Mouse (Mus musculus): ENCODE results near the gene Pitpnm3. TPM values are rescaled to one million over a fixed set of nuclear protein-coding genes. Genes with fewer than 3 reads are reported as not detected.

The Pitpnm3 gene
- polyA plus RNA-seq, 1 experiment from 2014 or later = 0.18 TPM

- ATAC-seq (replicated peaks; ENCODE audit: extremely low read depth, insufficient read depth, low FRiP score) = no peak
- H3K27me3 ChIP-seq (ENCODE audit: control insufficient read depth, insufficient read depth, low read length) = 0 out of 2 replicates have a peak, but pooled peaks cover 4% of the 10 kb centered on the region
- H3K9ac ChIP-seq (ENCODE audit: low read length) = no peak overlapping the region
- H3K4me2 ChIP-seq (ENCODE audit: low read depth, low read length) = no peak overlapping the region
- H3K27ac ChIP-seq (ENCODE audit: low read length) = no peak overlapping the region
- no peaks in the 10 kb centered on the region for H3K9me3 ChIP-seq (replicated peaks; ENCODE audit: control insufficient read depth, low read length)
- H3K36me3 ChIP-seq (ENCODE audit: control insufficient read depth, insufficient read depth) = no peaks in the 10 kb centered on the region
- no peaks in the 10 kb centered on the region; the same call in 1 of the 2 replicates for H3K4me1 ChIP-seq (ENCODE audit: control insufficient read depth, insufficient read depth, low read length)
- no peak overlapping the region for H3K4me3 ChIP-seq (ENCODE audit: low read length)
- WGBS = 8% methylated on average over 2 of the region's 2 CpGs
Observed at GRCm38 (mm10) chr11:72145182-72145876, 9.8 kb upstream of the Pitpnm3 start.

DNA sequence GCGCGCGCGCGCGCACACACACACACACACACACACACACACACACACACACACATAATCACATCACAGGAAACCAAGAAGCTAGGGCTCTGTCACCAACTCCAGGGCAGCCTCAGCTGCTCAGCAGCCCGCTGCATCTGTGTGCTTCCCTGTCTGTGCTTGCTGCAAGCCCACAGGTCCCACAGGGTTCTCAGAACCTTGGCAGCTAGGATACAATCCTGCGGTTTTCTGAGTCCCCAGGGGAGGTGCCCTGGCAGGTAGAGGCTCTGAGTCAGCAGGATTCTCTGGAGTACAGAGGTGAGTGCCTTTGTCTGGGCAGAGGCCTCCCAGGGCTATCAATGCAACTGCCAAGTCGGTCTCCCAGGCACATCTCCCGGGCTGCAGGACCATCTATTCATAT, 7.3 kb upstream of the Pitpnm3 start:
- no peaks in the 10 kb centered on the region for H3K36me3 ChIP-seq (ENCODE audit: control insufficient read depth, insufficient read depth)
- H3K4me1 ChIP-seq (ENCODE audit: control insufficient read depth, insufficient read depth, low read length) = no peaks in the 10 kb centered on the region; the same call in 1 of the 2 replicates
- WGBS = 48% methylated on average over 10 of the region's 10 CpGs
- 0 out of 2 replicates have a peak, but pooled peaks cover 4% of the 10 kb centered on the region for H3K27me3 ChIP-seq (ENCODE audit: control insufficient read depth, insufficient read depth, low read length)
- no peak overlapping the region for H3K4me3 ChIP-seq (ENCODE audit: low read length)
- no peak overlapping the region for H3K9ac ChIP-seq (ENCODE audit: low read length)
- no peak overlapping the region for H3K27ac ChIP-seq (ENCODE audit: low read length)
- ATAC-seq (replicated peaks; ENCODE audit: extremely low read depth, insufficient read depth, low FRiP score) = no peak
- H3K4me2 ChIP-seq (ENCODE audit: low read depth, low read length) = no peak overlapping the region
- H3K9me3 ChIP-seq (replicated peaks; ENCODE audit: control insufficient read depth, low read length) = no peaks in the 10 kb centered on the region

GRCm38 (mm10) chr11:72140198-72140597, 4.6 kb upstream of the Pitpnm3 start:
- Histone ChIP-seq H3K9me3 (replicated peaks; ENCODE audit: control insufficient read depth, low read length) (no peaks in the 10 kb centered on the region), H3K36me3 (ENCODE audit: control insufficient read depth, insufficient read depth) (no peaks in the 10 kb centered on the region), H3K27me3 (ENCODE audit: control insufficient read depth, insufficient read depth, low read length) (peaks cover 17% of the 10 kb centered on the region), H3K4me1 (ENCODE audit: control insufficient read depth, insufficient read depth, low read length) (peaks cover 3% of the 10 kb centered on the region; the same call in 1 of the 2 replicates), H3K9ac (ENCODE audit: low read length) (no peak overlapping the region), H3K27ac (ENCODE audit: low read length) (no peak overlapping the region), H3K4me2 (ENCODE audit: low read depth, low read length) (no peak overlapping the region), H3K4me3 (ENCODE audit: low read length) (no peak overlapping the region)
- no peak for ATAC-seq (replicated peaks; ENCODE audit: extremely low read depth, insufficient read depth, low FRiP score)
- 52% methylated on average over 6 of the region's 6 CpGs for WGBS

DNA sequence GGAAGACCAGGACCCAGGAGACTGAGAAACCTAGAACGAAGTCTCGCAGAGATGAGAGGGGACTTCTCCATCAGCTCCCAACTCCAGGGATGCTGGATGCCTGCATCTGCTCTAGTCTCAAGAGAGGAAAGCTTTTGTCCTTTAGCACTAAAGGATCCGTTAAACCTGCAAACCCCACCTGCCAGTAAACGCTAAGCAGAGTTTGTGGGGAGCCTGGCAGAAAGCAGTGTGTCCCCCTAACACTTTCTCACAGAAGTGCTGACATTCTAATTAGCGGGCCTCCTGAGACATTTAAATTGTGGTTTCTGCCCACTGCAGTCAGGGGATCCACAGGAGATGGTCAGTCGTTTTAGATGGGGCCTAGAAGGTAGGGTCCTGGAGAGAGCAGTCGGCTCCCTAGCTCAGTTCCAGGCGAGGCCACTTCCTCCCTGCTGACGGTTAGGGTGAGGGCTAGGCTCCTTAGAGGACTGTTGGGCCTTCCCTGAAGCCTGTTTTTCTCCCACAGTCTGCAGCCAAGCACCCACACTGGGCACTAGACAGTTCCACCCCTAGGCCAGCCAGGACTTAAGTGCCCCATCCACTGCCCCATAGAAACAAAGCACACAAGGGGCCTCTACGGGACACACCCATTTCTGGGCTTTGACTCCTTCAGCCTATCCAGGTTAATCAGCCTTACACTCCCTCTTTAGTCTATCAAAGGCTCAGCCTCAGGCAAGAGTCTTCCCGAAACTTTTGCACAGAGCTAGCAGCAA, 829 bp upstream of the Pitpnm3 start:
- H3K36me3 ChIP-seq (ENCODE audit: control insufficient read depth, insufficient read depth) = no peaks in the 10 kb centered on the region
- no peaks in the 10 kb centered on the region for H3K9me3 ChIP-seq (replicated peaks; ENCODE audit: control insufficient read depth, low read length)
- H3K4me3 ChIP-seq (ENCODE audit: low read length) = peak overlapping the region; percentile 73
- H3K4me1 ChIP-seq (ENCODE audit: control insufficient read depth, insufficient read depth, low read length) = peaks cover 24% of the 10 kb centered on the region
- peak overlapping the region; percentile 98 for H3K4me2 ChIP-seq (ENCODE audit: low read depth, low read length)
- peaks cover 27% of the 10 kb centered on the region for H3K27me3 ChIP-seq (ENCODE audit: control insufficient read depth, insufficient read depth, low read length)
- peak overlapping the region; percentile 71; the same call in 1 of the 2 replicates for H3K9ac ChIP-seq (ENCODE audit: low read length)
- 51% methylated on average over 11 of the region's 11 CpGs for WGBS
- ATAC-seq (replicated peaks; ENCODE audit: extremely low read depth, insufficient read depth, low FRiP score) = no peak
- H3K27ac ChIP-seq (ENCODE audit: low read length) = no peak overlapping the region

DNA sequence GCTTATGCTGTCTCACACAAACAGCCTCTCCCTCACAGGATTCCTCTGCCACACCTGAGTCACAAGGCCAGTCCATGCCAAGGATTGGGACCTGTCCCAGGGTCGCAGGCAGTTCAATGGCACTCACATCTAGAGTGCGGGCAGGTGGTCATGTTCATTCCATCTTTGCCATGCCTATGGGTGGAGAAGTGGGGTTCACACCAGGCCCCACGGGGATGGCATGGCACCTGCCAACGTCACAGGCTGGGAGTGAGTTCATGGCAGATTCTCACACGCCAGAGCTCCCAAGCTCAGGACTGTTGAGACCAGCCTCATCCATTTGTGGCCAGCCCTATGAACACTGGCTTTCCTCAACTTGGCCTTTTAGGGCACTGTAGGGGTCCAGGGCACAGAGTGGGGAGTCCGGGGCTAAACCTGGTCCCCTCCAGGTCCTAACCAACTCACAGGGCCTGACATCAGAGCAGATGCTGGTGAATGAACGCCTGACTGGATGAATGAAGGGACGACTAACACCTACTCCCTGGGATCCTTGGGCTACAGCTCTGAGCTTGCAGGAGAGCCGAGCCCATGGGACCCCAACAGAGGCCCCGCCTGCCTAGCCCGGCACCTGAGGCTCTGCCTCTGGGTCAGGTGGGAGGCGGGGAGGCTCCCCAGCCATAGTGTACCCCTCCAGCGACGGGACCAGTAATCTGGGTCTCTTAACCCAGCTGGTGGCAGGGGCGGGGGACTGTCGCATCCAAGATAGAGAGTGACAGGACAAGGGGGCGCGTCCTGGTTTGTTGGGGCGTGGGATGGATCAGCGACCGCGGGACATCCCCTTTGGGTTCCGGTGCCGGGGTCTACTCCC, 819 bp downstream of the Pitpnm3 start:
- 22% methylated on average over 24 of the region's 24 CpGs for WGBS
- Histone ChIP-seq H3K4me3 (ENCODE audit: low read length) (peak overlapping the region; percentile 73), H3K27me3 (ENCODE audit: control insufficient read depth, insufficient read depth, low read length) (peaks cover 27% of the 10 kb centered on the region), H3K4me2 (ENCODE audit: low read depth, low read length) (peak overlapping the region; percentile 98), H3K4me1 (ENCODE audit: control insufficient read depth, insufficient read depth, low read length) (peaks cover 37% of the 10 kb centered on the region), H3K27ac (ENCODE audit: low read length) (no peak overlapping the region), H3K9ac (ENCODE audit: low read length) (peak overlapping the region; percentile 71), H3K9me3 (replicated peaks; ENCODE audit: control insufficient read depth, low read length) (no peaks in the 10 kb centered on the region), H3K36me3 (ENCODE audit: control insufficient read depth, insufficient read depth) (no peaks in the 10 kb centered on the region)
- ATAC-seq (replicated peaks; ENCODE audit: extremely low read depth, insufficient read depth, low FRiP score) = no peak

- no peak overlapping the region for H3K4me2 ChIP-seq (ENCODE audit: low read depth, low read length)
- no peak overlapping the region for H3K9ac ChIP-seq (ENCODE audit: low read length)
- ATAC-seq (replicated peaks; ENCODE audit: extremely low read depth, insufficient read depth, low FRiP score) = no peak
- H3K9me3 ChIP-seq (replicated peaks; ENCODE audit: control insufficient read depth, low read length) = no peaks in the 10 kb centered on the region
- peaks cover 42% of the 10 kb centered on the region for H3K4me1 ChIP-seq (ENCODE audit: control insufficient read depth, insufficient read depth, low read length)
- 61% methylated on average over 10 of the region's 10 CpGs for WGBS
- H3K27ac ChIP-seq (ENCODE audit: low read length) = peak overlapping the region; percentile 85
- H3K27me3 ChIP-seq (ENCODE audit: control insufficient read depth, insufficient read depth, low read length) = peaks cover 27% of the 10 kb centered on the region
- no peak overlapping the region for H3K4me3 ChIP-seq (ENCODE audit: low read length)
- no peaks in the 10 kb centered on the region for H3K36me3 ChIP-seq (ENCODE audit: control insufficient read depth, insufficient read depth)
Observed at GRCm38 (mm10) chr11:72133075-72133474, 2.5 kb downstream of the Pitpnm3 start.

DNA sequence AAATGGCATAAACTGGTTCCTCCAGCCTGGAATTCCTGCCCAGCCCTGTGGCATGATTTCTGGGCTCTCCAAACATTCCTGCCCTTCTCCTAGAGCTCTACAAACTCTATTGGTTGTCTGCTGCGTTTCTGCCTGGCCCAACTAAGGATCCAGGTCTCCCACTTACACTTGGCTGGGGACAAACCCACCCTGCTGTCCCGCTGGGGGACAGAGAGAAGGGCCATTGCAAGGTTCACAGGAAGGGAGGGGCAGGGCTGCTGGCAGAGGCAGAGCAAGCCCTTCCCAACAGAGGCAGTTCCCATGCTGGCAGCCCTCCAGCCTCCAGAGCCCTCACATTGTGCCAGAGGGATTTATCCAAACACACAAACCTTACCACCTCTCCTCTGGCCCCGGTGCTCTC, 3.3 kb downstream of the Pitpnm3 start:
- Histone ChIP-seq H3K36me3 (ENCODE audit: control insufficient read depth, insufficient read depth) (no peaks in the 10 kb centered on the region), H3K4me2 (ENCODE audit: low read depth, low read length) (no peak overlapping the region), H3K9ac (ENCODE audit: low read length) (peak overlapping the region; percentile 18), H3K4me3 (ENCODE audit: low read length) (no peak overlapping the region), H3K4me1 (ENCODE audit: control insufficient read depth, insufficient read depth, low read length) (peaks cover 42% of the 10 kb centered on the region), H3K9me3 (replicated peaks; ENCODE audit: control insufficient read depth, low read length) (no peaks in the 10 kb centered on the region), H3K27me3 (ENCODE audit: control insufficient read depth, insufficient read depth, low read length) (peaks cover 27% of the 10 kb centered on the region), H3K27ac (ENCODE audit: low read length) (peak overlapping the region; percentile 85)
- ATAC-seq (replicated peaks; ENCODE audit: extremely low read depth, insufficient read depth, low FRiP score) = peak; percentile 52
- 7% methylated on average over 3 of the region's 3 CpGs for WGBS

- WGBS = 91% methylated on average over 1 of the region's 1 CpGs
- ATAC-seq (replicated peaks; ENCODE audit: extremely low read depth, insufficient read depth, low FRiP score) = no peak
- no peaks in the 10 kb centered on the region for H3K9me3 ChIP-seq (replicated peaks; ENCODE audit: control insufficient read depth, low read length)
- peaks cover 22% of the 10 kb centered on the region for H3K27me3 ChIP-seq (ENCODE audit: control insufficient read depth, insufficient read depth, low read length)
- H3K9ac ChIP-seq (ENCODE audit: low read length) = peak overlapping the region; percentile 18
- no peak overlapping the region for H3K4me2 ChIP-seq (ENCODE audit: low read depth, low read length)
- H3K4me3 ChIP-seq (ENCODE audit: low read length) = no peak overlapping the region
- H3K36me3 ChIP-seq (ENCODE audit: control insufficient read depth, insufficient read depth) = no peaks in the 10 kb centered on the region
- H3K27ac ChIP-seq (ENCODE audit: low read length) = peak overlapping the region; percentile 85
- H3K4me1 ChIP-seq (ENCODE audit: control insufficient read depth, insufficient read depth, low read length) = peaks cover 42% of the 10 kb centered on the region
Observed at GRCm38 (mm10) chr11:72131697-72132096, 3.9 kb downstream of the Pitpnm3 start.

Measured in heart, embryonic 16.5 days (tissue).